Mouse (Mus musculus) spleen, adult 2 months (tissue): ENCODE measurements at regions not wholly inside any gene's neighbourhood (a gene's known extent, or its start where the extent isn't known, plus 50 kb on each side); places are given as distances from the start of the nearest gene placed in this dataset.

ENCODE experiments used
- DNase-seq, 2 experiments: peaks; one replicate each; pipeline versions ENCODE4 v3.0.0 to v3.0.0-alpha.2; 2012 to 2021; ENCODE audit warnings: low spot score in 2 of 2, low read depth in 1 of 2
- H3K27ac ChIP-seq: fragments of 200-500 bp; 2 replicates; pipeline ENCODE4 v1.5.1; 2012; ENCODE audit warnings: low read length, inconsistent platforms; ENCODE audit not compliant: insufficient read depth
- H3K27me3 ChIP-seq: fragments of 200-500 bp; 2 replicates; pipeline ENCODE4 v1.6.1; 2012; ENCODE audit warnings: mild to moderate bottlenecking, moderate library complexity, low read length, inconsistent platforms; ENCODE audit not compliant: control insufficient read depth, insufficient read depth
- H3K36me3 ChIP-seq: fragments of 200-500 bp; 2 replicates; pipeline ENCODE4 v1.6.1; 2012; ENCODE audit warnings: mild to moderate bottlenecking, low read length, inconsistent platforms; ENCODE audit not compliant: control insufficient read depth, insufficient read depth
- H3K4me1 ChIP-seq: fragments of 200-500 bp; 2 replicates; pipeline ENCODE4 v1.6.1; 2011; ENCODE audit warnings: inconsistent platforms; ENCODE audit not compliant: control insufficient read depth, insufficient read depth, insufficient read length
- H3K4me3 ChIP-seq: fragments of 200-500 bp; 2 replicates; pipeline ENCODE4 v1.5.1; 2011; ENCODE audit warnings: mild to moderate bottlenecking, inconsistent platforms; ENCODE audit not compliant: insufficient read depth, insufficient read length; ENCODE audit errors: extremely low read depth
- CTCF ChIP-seq: fragments of 200-500 bp; IDR thresholded peaks from 2 replicates; pipeline ENCODE4 v1.5.1; 2011; ENCODE audit warnings: mild to moderate bottlenecking, inconsistent platforms; ENCODE audit not compliant: insufficient read depth, insufficient read length, insufficient replicate concordance; ENCODE audit errors: extremely low read depth
- POLR2A ChIP-seq: fragments of 200-500 bp; IDR thresholded peaks from 2 replicates; pipeline ENCODE4 v1.6.1; 2011; ENCODE audit warnings: low read depth, low read length, inconsistent platforms
- WGBS: fragments of 180-500 bp; shearing (Covaris S2); methylation state at CpG from one replicate; pipeline ENCODE4 v1.1.7; 2018; 5-methylcytosine and 5-hydroxymethylcytosine counted together

DNA sequence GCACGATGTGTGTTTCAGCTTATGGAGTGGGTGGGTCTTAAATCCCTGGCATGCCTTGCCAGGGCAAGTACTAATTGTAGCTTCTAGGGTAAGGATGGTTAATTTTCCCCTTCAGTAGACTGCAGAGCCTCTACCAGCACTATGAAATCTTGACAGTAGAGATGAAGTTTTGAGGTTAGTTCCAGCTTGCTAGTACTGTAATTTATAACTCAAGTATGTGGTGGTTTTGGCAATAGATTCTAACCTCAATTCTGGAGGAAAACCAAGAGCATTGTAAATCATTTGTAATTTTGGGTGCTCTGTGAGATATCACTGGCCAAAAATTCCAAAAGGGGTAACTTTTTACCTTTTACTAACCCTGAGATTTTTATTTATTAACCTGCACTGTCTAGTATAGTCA is 164.3 kb upstream of the Ednrb start:
- no peak for DNase-seq
- TF ChIP-seq CTCF = no peak
- TF ChIP-seq POLR2A = no peak
- H3K4me3 ChIP-seq = no peak overlapping the region
- H3K27me3 ChIP-seq = no peaks in the 10 kb centered on the region
- H3K36me3 ChIP-seq = no peaks in the 10 kb centered on the region
- H3K27ac ChIP-seq = no peak overlapping the region
- WGBS = 68% methylated on average over 1 of the region's 1 CpGs
- no peaks in the 10 kb centered on the region for H3K4me1 ChIP-seq

DNA sequence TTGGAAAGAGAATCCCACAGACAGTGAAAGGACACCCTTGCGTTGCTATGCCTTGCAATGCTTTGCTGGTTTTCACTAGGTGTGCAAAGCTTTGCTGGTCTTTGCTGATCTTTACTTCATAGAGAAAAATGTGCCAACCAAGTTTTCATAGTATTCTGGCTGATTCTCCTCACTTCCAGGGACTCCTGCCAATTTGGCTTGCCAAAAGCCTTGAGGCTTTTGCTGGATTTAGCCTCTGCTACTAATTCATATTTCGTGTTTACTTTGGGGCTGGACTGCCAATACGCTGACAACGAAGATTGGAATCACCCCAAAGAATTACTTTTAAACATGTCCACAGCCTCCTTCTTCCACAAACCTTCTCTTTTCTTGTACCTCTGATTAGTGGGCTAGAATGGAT is 162.2 kb upstream of the Ednrb start:
- no peak overlapping the region for H3K4me3 ChIP-seq
- WGBS = 82% methylated on average over 4 of the region's 4 CpGs
- no peak overlapping the region for H3K27ac ChIP-seq
- DNase-seq = no peak
- H3K27me3 ChIP-seq = no peaks in the 10 kb centered on the region
- no peak for TF ChIP-seq POLR2A
- TF ChIP-seq CTCF = no peak
- H3K36me3 ChIP-seq = no peaks in the 10 kb centered on the region
- H3K4me1 ChIP-seq = no peaks in the 10 kb centered on the region

- no peaks in the 10 kb centered on the region for H3K4me1 ChIP-seq
- TF ChIP-seq CTCF (no peak), POLR2A (no peak)
- no peak overlapping the region for H3K4me3 ChIP-seq
- DNase-seq = no peak
- no peaks in the 10 kb centered on the region for H3K36me3 ChIP-seq
- 60% methylated on average over 2 of the region's 2 CpGs for WGBS
- no peak overlapping the region for H3K27ac ChIP-seq
- H3K27me3 ChIP-seq = no peaks in the 10 kb centered on the region
These were observed 160.9 kb upstream of the Ednrb start for GRCm38 (mm10) chr14:104005132-104005531.

DNA sequence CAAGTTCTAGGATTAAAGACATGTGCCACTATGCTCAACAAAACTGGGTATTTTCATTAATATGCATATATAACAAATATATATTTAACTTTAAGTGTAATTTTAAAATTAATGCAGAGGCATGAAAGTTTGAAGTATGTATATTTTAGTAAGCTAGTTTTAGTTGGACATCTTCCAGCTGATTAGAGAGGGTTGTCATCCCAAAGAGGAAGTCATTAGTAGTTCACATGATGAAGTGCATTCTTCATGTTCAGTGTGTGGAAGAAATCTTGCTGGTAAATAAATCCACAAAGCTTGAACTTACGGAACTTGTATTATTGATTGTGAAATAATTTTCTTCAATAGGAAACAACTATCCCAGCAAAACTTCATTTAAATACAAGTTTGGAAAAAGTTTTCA is 158.2 kb upstream of the Ednrb start:
- Histone ChIP-seq H3K4me1 (no peaks in the 10 kb centered on the region), H3K4me3 (no peak overlapping the region), H3K27ac (no peak overlapping the region), H3K36me3 (no peaks in the 10 kb centered on the region), H3K27me3 (no peaks in the 10 kb centered on the region)
- 81% methylated on average over 1 of the region's 1 CpGs for WGBS
- no peak for DNase-seq
- TF ChIP-seq CTCF (no peak), POLR2A (no peak)

- TF ChIP-seq CTCF (no peak), POLR2A (no peak)
- H3K4me1 ChIP-seq = no peaks in the 10 kb centered on the region
- DNase-seq = no peak
- 87% methylated on average over 3 of the region's 3 CpGs for WGBS
- H3K27me3 ChIP-seq = no peaks in the 10 kb centered on the region
- H3K27ac ChIP-seq = no peak overlapping the region
- no peak overlapping the region for H3K4me3 ChIP-seq
- H3K36me3 ChIP-seq = no peaks in the 10 kb centered on the region
These were observed 146.2 kb upstream of the Ednrb start for GRCm38 (mm10) chr14:103990418-103990817.

DNA sequence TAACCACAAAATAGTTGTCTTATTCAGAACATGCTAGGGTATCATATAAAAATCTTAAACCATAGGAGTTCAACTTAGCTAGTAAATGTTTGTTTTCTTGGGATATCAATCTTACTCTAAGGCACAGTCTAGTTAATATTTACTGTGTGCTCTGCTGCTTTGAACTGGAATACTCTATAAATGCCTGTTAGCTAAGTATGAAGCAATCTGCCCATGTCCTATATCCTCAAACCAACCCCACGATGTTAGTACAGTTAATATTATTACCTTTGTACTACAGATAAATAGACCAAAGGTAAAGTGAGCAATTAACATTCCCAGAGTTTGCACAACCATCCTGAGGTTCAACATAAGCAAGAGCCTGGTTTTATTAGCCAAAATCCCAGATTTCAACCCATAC is 145.7 kb upstream of the Ednrb start:
- Histone ChIP-seq H3K4me3 (no peak overlapping the region), H3K27me3 (no peaks in the 10 kb centered on the region)

DNA sequence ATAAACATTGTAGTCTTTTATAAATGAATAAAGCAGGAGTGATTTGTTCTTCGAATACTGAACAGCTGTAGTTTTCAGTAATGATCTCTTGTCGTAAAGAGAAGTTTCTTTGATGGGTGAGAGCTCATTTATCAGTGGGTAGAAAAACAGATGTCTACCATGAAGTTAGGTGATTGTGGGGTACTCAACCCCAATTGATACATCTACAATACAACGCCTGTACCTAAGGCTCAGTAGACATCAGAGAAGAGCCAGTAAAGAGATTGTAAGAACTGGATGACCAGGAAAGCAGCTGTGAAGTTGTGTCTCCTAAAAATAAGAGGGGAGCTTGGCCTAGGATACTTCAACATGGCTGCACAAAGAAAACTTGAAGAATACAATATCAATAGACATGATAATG is 143.1 kb upstream of the Ednrb start:
- H3K36me3 ChIP-seq = no peaks in the 10 kb centered on the region
- DNase-seq = no peak
- 90% methylated on average over 3 of the region's 3 CpGs for WGBS
- H3K27me3 ChIP-seq = no peaks in the 10 kb centered on the region
- H3K27ac ChIP-seq = no peak overlapping the region
- H3K4me1 ChIP-seq = no peaks in the 10 kb centered on the region
- H3K4me3 ChIP-seq = no peak overlapping the region
- TF ChIP-seq POLR2A (no peak), CTCF (no peak)

More for the DNA sequence above, 145.7 kb upstream of the Ednrb start:
- 77% methylated on average over 1 of the region's 1 CpGs for WGBS
- DNase-seq = no peak
- TF ChIP-seq CTCF = no peak
- TF ChIP-seq POLR2A = no peak
- Histone ChIP-seq H3K4me1 (no peaks in the 10 kb centered on the region), H3K27ac (no peak overlapping the region), H3K36me3 (no peaks in the 10 kb centered on the region)
